Mouse (Mus musculus): Measurements from ENCODE around the gene Kiss1. TPM values are rescaled to one million over a fixed set of nuclear protein-coding genes. Genes with fewer than 3 reads are reported as not detected.
"Not testable (repeated sequence)": the region's sequence is repeated elsewhere in the genome, so short reads cannot be mapped to it uniquely, and the experiment has no call there.

Gene Kiss1
- polyA plus RNA-seq, 3 experiments from 2014 or later = not detected

GRCm38 (mm10) chr1:133323333-133323732, 1.7 kb downstream of the Kiss1 start:
- no peak for ATAC-seq

- ATAC-seq = no peak
These were observed 4.3 kb downstream of the Kiss1 start for GRCm38 (mm10) chr1:133325951-133326350.

GRCm38 (mm10) chr1:133327094-133327493, 5.4 kb downstream of the Kiss1 start:
- ATAC-seq = no peak

GRCm38 (mm10) chr1:133328299-133328795, 6.7 kb downstream of the Kiss1 start:
- no peak for ATAC-seq

GRCm38 (mm10) chr1:133328896-133329637, 7.4 kb downstream of the Kiss1 start:
- ATAC-seq = no peak

GRCm38 (mm10) chr1:133329638-133329964, 7.9 kb downstream of the Kiss1 start:
- ATAC-seq = no peak

DNA sequence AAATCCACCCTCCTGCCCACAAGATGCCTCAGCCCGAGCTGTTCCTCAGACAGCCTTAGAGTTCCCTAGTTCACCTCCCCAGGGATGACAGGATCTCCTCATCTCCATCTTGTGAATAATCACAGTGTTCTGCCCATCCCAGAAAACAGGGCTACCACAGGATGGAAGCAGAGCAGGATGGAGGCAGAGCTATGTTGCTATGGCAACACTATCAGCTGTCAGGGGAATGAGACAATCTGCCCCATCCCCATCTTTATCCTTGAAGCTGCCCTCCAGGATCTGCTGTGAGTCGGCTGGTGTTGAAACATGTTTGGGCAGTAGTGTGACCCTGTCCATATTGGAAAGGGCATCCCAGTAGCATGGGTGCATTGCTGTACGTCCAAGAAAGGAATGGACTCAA, 9.5 kb downstream of the Kiss1 start:
- no peak for ATAC-seq

GRCm38 (mm10) chr1:133332656-133333430, 11.2 kb downstream of the Kiss1 start:
- no peak for ATAC-seq

- ATAC-seq = no peak
These were observed 12.3 kb downstream of the Kiss1 start for GRCm38 (mm10) chr1:133333937-133334336.

- not testable (repeated sequence) for ATAC-seq
These were observed 18.7 kb downstream of the Kiss1 start for GRCm38 (mm10) chr1:133340403-133340802.

DNA sequence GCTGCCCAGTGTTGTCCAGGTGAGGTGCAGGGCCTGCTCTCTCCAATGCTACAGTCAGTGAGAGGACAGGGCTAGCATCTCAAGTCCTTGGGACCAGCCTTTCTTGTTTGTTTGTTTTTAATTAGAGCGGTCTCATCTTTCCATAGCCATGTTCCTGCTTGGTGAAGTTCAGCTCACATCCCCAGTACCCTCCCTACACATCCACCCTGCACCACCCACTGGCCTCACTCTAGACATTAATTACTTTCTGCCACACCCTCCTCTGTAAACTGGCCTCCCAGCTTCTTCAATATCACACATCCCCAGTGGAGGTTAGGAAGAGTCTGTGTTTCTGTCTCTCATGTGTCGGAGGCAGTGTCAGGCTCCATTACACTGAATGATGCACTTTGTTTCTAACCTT, 22.7 kb downstream of the Kiss1 start:
- ATAC-seq = no peak

DNA sequence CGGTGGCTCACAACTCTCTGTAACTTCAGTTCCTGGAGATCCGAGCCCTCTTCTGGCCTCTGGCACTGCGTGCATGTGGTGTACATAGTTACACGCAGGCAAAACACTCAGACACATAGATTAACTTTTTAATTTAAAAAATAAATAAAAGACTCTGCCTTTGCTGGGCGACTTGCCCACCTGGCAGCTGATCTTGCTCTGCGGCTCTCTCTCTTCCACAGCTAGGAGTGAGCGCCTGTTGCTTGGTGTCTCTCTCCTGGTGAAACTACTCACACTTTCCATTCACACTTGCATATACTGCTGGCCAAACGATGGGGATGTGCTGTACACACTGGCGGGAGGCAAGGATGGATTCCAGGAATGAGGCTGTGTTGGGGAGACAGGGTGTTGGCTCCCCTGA, 24.9 kb downstream of the Kiss1 start:
- no peak for ATAC-seq

DNA sequence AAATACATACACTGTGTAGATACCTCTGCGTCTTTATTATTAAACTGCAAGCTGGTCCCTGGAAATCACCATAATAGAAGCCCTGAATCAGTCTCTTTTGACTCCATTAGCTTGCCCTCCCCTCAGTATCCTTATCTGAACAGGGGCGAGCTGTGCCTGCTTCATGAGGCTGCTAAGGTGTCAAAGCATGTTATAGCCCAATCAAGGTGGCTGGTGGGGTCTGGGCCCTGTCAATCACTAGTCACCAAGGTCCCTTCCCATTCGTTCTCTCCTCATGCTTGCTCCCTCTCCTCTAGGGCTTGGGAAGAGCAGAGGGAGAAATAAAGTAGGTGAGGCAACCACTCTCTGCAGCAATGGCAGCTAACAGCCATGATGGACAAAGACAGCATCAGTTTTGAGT, 25.6 kb downstream of the Kiss1 start:
- no peak for ATAC-seq

DNA sequence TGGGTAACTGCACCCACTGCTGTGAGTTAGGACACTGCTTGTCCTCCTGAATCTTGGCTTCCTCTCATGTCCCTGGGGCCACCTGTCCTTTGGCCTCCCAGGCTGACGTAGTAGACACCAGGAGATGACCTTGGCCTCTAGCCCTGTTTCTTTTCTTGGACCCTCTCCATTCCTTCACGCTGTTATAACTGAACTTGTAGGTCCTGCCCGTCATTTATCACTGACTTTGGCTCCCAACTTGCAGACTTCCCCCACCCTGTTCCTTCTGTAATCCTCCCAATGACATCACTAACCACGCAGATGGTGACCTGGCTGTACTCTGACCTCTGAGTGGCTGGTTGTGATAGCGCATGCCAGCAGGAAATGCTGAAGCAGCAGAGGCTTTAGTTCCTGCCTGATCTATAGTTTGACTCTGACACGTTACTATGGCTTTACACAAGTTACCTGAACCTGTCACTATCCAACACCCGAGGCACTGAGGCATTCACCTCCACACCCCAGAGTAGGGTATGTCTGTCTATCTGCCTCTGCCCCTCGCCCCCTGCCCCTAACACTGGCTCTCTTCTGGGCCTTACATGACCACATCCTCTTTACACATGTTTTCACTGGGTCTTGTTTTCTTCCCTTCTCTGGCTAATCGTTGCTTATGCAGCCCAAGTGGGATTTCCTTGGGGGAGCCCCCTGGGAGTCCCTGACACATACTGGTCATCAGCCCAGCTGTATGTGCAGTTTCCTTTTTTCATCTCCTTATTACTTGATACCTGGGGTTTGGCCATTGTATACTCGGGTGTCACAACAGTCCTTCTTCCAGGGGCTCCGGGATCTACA, 26.2 kb downstream of the Kiss1 start:
- no peak for ATAC-seq

DNA sequence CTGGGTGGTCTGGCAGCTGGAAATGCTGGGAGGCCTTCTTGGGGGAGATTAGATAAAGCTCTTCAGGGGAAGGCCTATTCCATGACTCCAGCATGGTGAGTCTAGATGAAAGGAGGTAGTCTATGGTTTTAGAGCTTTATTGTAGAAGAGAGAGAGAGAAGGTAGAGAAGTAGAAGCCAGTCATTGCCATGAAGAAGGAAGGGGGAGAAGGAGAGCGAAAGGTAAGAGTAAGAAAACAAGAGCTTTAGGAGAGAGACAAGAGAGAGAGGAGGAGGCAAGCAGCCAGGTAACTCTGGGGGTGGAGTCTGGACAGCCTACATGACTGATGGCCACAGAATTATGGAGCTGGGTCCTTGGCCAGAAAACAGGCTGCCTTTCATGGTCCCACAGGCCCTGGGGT, 28.5 kb downstream of the Kiss1 start, which contains the start of gene Ren1:
Gene Ren1, plus strand, starts transcription at position 301 of the 400 bp plus-strand sequence.
- ATAC-seq = no peak

- ATAC-seq = no peak
These were observed 30.1 kb downstream of the Kiss1 start for GRCm38 (mm10) chr1:133351762-133352161.

DNA sequence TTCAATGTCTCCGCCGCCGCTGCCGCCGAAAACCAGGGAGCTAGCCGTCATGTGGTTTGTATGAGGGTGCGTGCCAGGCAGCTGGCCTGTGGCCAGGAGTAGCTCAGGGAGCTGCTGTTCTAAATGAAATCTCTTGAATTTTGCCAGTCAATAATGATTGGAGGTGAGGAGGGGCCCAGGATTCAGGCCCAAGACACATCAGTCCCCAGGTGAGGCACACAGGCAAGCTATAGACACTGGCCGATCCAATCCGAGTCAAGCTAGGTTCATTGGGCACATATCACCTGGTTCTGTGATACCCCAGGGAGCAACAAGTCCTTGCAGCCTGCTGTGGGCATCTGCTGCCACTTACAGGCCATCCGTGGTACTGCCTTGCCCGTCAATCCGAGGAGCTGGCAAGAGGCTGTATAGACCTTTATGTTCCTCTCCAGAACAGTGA, 31.7 kb downstream of the Kiss1 start:
- ATAC-seq = no peak

DNA sequence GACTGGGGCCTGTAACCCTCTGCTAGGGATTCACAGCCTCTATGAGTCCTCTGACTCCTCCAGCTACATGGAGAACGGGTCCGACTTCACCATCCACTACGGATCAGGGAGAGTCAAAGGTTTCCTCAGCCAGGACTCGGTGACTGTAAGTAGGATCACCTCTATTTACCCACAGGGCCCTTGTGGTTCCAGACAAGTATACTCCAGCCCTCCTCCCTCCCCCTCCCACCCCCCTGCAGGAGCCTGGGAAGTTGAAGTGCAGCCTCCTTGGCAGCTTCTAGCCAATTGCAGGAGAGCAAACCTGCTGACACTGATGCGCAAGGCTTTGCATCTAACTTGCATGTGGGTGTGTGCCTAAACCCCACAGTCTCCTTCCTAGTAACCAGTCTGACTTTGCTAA, 33.8 kb downstream of the Kiss1 start:
- no peak for ATAC-seq

DNA sequence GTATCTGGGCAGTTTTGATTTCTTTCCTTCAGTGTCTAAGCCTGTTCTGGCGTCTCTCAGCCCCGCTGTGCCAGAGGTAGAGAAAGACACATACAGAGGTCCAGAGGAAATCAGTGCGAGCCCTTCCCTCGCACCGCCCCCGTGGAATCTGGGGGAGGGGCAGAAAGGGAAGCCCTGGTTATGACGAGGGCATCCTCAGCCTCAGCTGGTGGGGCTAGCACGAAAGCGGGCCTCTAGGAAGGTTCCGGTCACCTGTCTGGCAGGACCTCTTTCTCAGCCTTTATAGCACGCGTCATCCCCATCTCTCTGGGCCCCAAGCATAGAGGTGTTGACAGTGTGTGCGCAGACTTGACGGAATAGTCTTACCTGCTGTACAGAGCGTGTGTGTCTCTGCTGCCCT, 34.2 kb downstream of the Kiss1 start:
- no peak for ATAC-seq

- ATAC-seq = no peak
These were observed 34.7 kb downstream of the Kiss1 start for GRCm38 (mm10) chr1:133356330-133356729.

DNA sequence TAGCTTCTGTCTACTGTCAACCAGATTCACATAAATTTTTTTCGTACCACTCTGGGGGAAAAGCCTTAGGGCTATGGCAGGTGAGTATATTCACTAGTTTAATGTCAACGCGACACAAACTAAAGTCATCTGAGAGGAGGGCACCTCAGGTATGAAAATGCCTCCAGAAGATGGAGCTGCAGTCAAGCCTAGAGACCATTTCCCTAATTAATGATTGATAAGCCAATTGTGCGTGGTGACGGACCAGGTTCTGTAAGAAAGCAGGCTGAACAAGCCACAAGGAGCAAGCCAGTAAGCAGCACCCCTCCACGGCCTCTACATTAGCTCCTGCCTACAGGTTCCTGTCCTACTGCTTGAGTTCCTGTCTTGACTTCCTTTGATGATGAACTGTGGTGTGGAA, 39.3 kb downstream of the Kiss1 start:
- no peak for ATAC-seq

DNA sequence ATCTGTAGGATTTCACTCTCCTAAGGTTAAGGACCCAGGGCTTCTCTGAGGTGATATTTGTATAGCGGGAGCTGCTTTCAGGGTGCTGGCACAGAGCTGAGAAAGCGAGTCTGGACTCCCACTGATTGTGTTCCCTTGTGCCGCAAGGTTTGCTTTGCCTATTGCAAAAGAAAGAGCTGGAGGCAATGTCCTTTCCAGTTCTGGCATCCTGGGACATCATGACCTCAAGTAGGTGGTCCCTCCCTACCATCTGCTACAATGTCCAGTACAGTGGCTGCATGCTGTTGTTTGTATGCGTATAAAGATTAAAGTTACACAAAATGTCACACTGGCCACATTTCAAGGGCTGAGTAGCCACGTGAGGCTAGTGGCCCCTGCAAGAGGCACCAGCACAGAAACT, 40.4 kb downstream of the Kiss1 start:
- no peak for ATAC-seq
